Mouse (Mus musculus) heart, embryonic 11.5 days (tissue): Measurements from ENCODE around the gene Cpa5. TPM values are rescaled to one million over a fixed set of nuclear protein-coding genes. Genes with fewer than 3 reads are reported as not detected.

Experiments
- ATAC-seq: fragments of 200-750 bp; cut with Nextera tagmentation; replicated peaks from 2 replicates; pipeline ENCODE4 v1.8.0; 2017; ENCODE audit warnings: moderate library complexity; ENCODE audit not compliant: insufficient number of reproducible peaks, low FRiP score, low TSS enrichment
- H3K27ac ChIP-seq: fragments of 300-500 bp; sonication (generic); 2 replicates; pipeline ENCODE4 v1.5.1; 2014; ENCODE audit warnings: mild to moderate bottlenecking, low read depth, low read length
- H3K27me3 ChIP-seq: fragments of 300-500 bp; sonication (generic); 2 replicates; pipeline ENCODE4 v1.6.1; 2014; ENCODE audit warnings: mild to moderate bottlenecking, low read length, mixed read lengths; ENCODE audit not compliant: control insufficient read depth, insufficient read depth
- H3K36me3 ChIP-seq: fragments of 300-500 bp; sonication (generic); 2 replicates; pipeline ENCODE4 v1.6.1; 2014; ENCODE audit warnings: mild to moderate bottlenecking, low read length, moderate library complexity, mixed read lengths; ENCODE audit not compliant: control insufficient read depth, insufficient read depth
- H3K4me1 ChIP-seq: fragments of 300-500 bp; sonication (generic); 2 replicates; pipeline ENCODE4 v1.6.1; 2014; ENCODE audit warnings: low read length; ENCODE audit not compliant: control insufficient read depth, insufficient read depth
- H3K4me2 ChIP-seq: fragments of 300-500 bp; sonication (generic); 2 replicates; pipeline ENCODE4 v1.6.1; 2014; ENCODE audit warnings: mild to moderate bottlenecking, moderate library complexity
- H3K4me3 ChIP-seq: fragments of 300-500 bp; sonication (generic); 2 replicates; pipeline ENCODE4 v1.5.1; 2014; ENCODE audit warnings: low read depth, low read length
- H3K9ac ChIP-seq: fragments of 300-500 bp; sonication (generic); 2 replicates; pipeline ENCODE4 v1.6.1; 2014; ENCODE audit warnings: mild to moderate bottlenecking, low read depth, low read length, moderate library complexity
- H3K9me3 ChIP-seq: fragments of 300-500 bp; sonication (generic); replicated peaks from 2 replicates; pipeline ENCODE4 v1.6.1; 2016; ENCODE audit warnings: low read length; ENCODE audit not compliant: control insufficient read depth
- WGBS: fragments of 180-500 bp; shearing (Covaris S2); extraction: QIAGEN DNeasy Blood & Tissue Kit; methylation state at CpG from one replicate; pipeline ENCODE4 v1.1.7; 2014; ENCODE audit not compliant: insufficient replicate concordance; 5-methylcytosine and 5-hydroxymethylcytosine counted together
- polyA plus RNA-seq: library from polyadenylated mRNA; unstranded; fragments of >200 nt; fragmentation: Nextera tagmentation; extraction: Ambion mirVana; gene quantifications from 2 replicates; pipeline ENCODE4 v1.2.1, GENCODE M21; 2014

The Cpa5 gene
- polyA plus RNA-seq, 1 experiment from 2014 or later, result 1.4 TPM

DNA sequence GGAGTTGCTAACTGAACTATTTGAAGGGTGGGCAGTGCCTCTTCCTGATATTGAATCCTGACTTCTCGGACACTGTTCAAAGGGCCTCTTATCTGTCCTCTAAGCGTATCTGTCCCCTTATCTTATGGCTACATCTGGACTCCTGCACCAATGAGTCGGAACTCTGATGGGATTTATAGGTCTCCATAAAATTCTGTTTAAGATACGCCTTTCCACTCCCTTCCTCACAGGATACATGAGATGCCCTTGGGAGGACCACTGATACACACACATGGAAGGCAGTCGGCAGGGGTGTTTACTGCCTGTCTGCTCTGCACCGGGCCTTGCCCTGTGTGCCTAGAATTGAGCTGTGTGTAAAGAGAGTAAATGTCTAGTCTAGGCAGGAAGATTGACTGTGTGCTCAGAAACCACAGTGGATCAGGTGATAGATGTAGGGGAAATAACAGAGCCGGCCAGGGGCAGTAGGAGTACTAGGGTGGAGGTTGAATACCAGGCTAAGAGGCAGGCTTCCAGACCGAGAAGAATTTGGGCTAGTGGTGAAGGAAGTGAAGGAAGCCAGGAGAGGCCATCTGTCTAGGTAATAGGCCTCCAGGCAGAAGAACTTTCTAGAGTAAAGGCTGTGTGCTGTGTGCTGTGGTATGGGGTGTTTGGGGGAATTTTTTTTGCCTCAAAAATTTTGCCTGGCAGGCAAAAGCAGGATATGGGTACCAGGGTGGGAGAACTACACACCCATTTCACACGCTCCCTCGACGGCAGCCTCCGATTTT is 33.1 kb downstream of the Cpa5 start:
- Histone ChIP-seq H3K27ac (no peak overlapping the region), H3K27me3 (no peaks in the 10 kb centered on the region), H3K9me3 (no peaks in the 10 kb centered on the region), H3K4me2 (no peak overlapping the region), H3K9ac (no peak overlapping the region), H3K4me3 (no peak overlapping the region), H3K4me1 (0 out of 2 replicates have a peak, but pooled peaks cover 3% of the 10 kb centered on the region), H3K36me3 (no peaks in the 10 kb centered on the region)
- 62% methylated on average over 12 of the region's 12 CpGs for WGBS
- ATAC-seq, result no peak

GRCm38 (mm10) chr6:30644462-30644861 is 33.7 kb downstream of the Cpa5 start:
- Histone ChIP-seq H3K4me1 (peaks cover 6% of the 10 kb centered on the region; the same call in 1 of the 2 replicates), H3K9ac (no peak overlapping the region), H3K4me3 (no peak overlapping the region), H3K27me3 (no peaks in the 10 kb centered on the region), H3K36me3 (no peaks in the 10 kb centered on the region), H3K9me3 (no peaks in the 10 kb centered on the region), H3K4me2 (no peak overlapping the region), H3K27ac (no peak overlapping the region)
- ATAC-seq, result no peak
- WGBS, result 72% methylated on average over 3 of the region's 3 CpGs

DNA sequence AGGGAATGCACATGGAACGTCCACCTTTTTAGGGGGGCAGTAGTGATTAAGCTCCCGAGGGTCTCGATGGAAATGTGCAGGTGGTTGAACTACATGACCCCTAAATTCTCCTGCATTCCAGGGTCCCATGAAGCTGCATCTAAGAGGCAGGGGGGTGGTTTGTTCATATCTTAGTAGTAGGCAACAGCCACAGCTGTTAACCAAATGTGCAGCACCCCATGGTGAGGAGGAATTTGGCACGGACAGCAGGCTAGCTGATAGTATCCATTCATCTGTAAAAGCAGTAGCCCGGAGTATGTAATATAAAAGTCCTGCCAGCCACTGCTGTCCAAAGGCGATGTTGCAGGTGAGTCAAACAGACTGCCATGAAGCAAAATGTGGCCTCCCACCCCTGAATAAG is 34.6 kb downstream of the Cpa5 start:
- H3K9me3 ChIP-seq, result no peaks in the 10 kb centered on the region
- WGBS, result 83% methylated on average over 6 of the region's 6 CpGs
- H3K9ac ChIP-seq, result no peak overlapping the region
- no peaks in the 10 kb centered on the region for H3K36me3 ChIP-seq
- no peak overlapping the region for H3K4me3 ChIP-seq
- no peak overlapping the region for H3K27ac ChIP-seq
- no peak overlapping the region for H3K4me2 ChIP-seq
- ATAC-seq, result no peak
- H3K27me3 ChIP-seq, result no peaks in the 10 kb centered on the region
- peaks cover 6% of the 10 kb centered on the region; the same call in 1 of the 2 replicates for H3K4me1 ChIP-seq

GRCm38 (mm10) chr6:30649651-30650296 is 39.0 kb downstream of the Cpa5 start:
- Histone ChIP-seq H3K9me3 (no peaks in the 10 kb centered on the region), H3K9ac (no peak overlapping the region), H3K27me3 (no peaks in the 10 kb centered on the region), H3K27ac (no peak overlapping the region), H3K4me3 (no peak overlapping the region), H3K36me3 (no peaks in the 10 kb centered on the region), H3K4me1 (peaks cover 3% of the 10 kb centered on the region; the same call in 1 of the 2 replicates), H3K4me2 (no peak overlapping the region)
- 72% methylated on average over 11 of the region's 11 CpGs for WGBS
- ATAC-seq, result no peak

DNA sequence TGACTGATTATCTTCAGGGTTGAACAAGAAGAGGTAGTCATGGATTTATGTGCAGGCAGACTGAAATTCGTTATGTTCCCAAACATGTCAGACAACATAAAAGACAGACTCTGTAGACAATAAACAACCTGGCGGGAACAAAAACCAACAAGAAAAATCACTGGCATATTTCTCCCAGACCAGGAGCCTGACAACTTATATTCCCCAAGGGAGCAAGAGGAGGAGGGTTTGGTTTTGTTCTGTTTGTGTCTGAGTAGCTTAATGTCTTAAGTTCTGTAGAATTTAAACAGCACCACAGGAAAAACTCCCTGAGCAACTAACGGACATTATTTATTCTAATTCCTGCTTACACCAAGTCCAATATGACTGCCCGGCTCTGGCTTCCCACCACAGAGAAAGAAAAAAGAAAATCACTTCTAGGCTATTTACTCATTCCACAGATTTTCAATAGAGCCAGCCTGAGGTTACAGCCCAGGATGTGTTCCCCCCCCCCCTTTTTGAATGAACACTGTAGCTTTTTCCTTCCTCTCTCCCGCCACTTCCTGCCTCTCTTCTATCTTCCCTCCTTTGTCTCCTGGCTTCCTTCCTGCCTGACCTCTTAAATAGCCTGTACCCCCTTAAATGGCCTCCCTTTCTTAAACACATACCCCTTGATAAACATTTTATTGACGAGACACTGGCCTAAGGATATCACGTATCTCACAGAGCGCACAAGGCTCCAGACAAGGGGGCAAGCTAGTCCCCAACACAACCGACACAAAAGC is 41.8 kb downstream of the Cpa5 start:
- no peaks in the 10 kb centered on the region for H3K36me3 ChIP-seq
- H3K27ac ChIP-seq, result peak overlapping the region; percentile 72
- no peak overlapping the region for H3K4me3 ChIP-seq
- 51% methylated on average over 9 of the region's 9 CpGs for WGBS
- H3K4me1 ChIP-seq, result peaks cover 3% of the 10 kb centered on the region; the same call in 1 of the 2 replicates
- H3K9ac ChIP-seq, result no peak overlapping the region
- no peak overlapping the region for H3K4me2 ChIP-seq
- ATAC-seq, result 0 out of 2 replicates have a peak, but pooled peaks have one; percentile 35
- no peaks in the 10 kb centered on the region for H3K9me3 ChIP-seq
- no peaks in the 10 kb centered on the region for H3K27me3 ChIP-seq

DNA sequence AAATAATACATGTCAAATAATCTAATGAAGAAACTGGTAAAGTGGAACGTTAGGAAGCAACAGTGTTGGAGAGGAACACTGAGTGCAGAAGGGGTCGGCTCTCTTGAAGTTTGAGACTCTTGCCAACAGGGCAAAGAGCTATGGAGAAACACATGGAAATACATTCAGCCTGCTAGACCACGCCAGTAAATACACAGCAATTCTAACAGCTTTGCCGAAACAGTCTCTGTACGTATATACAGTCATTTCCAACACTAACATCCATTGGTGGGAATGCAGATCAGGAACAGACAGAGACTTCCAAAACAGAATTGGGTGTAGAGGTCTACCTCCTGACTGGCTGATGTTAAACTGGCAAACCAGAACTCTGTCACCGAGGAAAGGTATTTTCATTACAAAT is 42.7 kb downstream of the Cpa5 start:
- Histone ChIP-seq H3K27ac (peak overlapping the region; percentile 72), H3K4me3 (no peak overlapping the region), H3K9me3 (no peaks in the 10 kb centered on the region), H3K27me3 (no peaks in the 10 kb centered on the region), H3K4me1 (peaks cover 3% of the 10 kb centered on the region; the same call in 1 of the 2 replicates), H3K36me3 (no peaks in the 10 kb centered on the region), H3K4me2 (no peak overlapping the region), H3K9ac (no peak overlapping the region)
- ATAC-seq, result no peak
- 79% methylated on average over 6 of the region's 6 CpGs for WGBS

DNA sequence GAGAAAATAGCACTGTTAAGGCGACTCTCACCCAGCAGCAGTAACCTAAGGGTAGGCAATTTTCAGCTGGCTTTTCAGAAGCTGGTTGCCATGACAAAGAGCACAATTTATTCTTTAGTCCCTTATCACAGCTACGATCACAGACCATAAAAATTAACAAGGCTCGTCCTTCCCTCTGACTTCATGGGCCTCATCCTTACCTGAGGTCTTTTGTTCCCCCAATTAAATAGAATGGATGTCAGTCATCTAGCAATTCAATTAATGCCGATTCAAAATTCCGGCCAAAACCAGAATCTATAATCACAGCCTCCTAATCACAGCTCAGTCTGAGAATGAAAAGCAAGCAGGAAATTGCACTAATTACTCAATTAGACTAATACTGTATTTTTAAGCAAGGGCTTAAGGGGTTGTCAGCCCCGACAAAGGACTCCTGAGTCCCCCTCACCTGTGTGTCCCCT is 43.6 kb downstream of the Cpa5 start:
- Histone ChIP-seq H3K36me3 (no peaks in the 10 kb centered on the region), H3K4me1 (peaks cover under 1% of the 10 kb centered on the region; the same call in 1 of the 2 replicates), H3K4me2 (no peak overlapping the region), H3K9ac (no peak overlapping the region), H3K27me3 (no peaks in the 10 kb centered on the region), H3K9me3 (no peaks in the 10 kb centered on the region), H3K4me3 (no peak overlapping the region), H3K27ac (no peak overlapping the region)
- WGBS, result 72% methylated on average over 6 of the region's 6 CpGs
- ATAC-seq, result no peak

GRCm38 (mm10) chr6:30654932-30655331 is 44.1 kb downstream of the Cpa5 start:
- Histone ChIP-seq H3K4me1 (no peaks in the 10 kb centered on the region; the same call in 1 of the 2 replicates), H3K36me3 (no peaks in the 10 kb centered on the region), H3K4me3 (no peak overlapping the region), H3K9me3 (no peaks in the 10 kb centered on the region), H3K27ac (no peak overlapping the region), H3K9ac (no peak overlapping the region), H3K27me3 (no peaks in the 10 kb centered on the region), H3K4me2 (no peak overlapping the region)
- 84% methylated on average over 3 of the region's 3 CpGs for WGBS
- ATAC-seq, result no peak
